Mouse (Mus musculus) G1E (cell line): ENCODE data around the gene Hat1. TPM values are rescaled to one million over a fixed set of nuclear protein-coding genes. Genes with fewer than 3 reads are reported as not detected.

Experiments
- ATAC-seq: 2 replicates; pipeline ENCODE4 v1.8.0; 2016; ENCODE audit warnings: mild to moderate bottlenecking; ENCODE audit not compliant: insufficient number of reproducible peaks, poor library complexity, low FRiP score, severe bottlenecking; ENCODE audit errors: extremely low read depth
- DNase-seq: peaks from one replicate; pipeline ENCODE4 v3.0.0; 2012; ENCODE audit warnings: low spot score
- H3K27me3 ChIP-seq: 2 replicates; pipeline ENCODE4 v1.6.1; 2012; ENCODE audit warnings: mild to moderate bottlenecking, low read length, inconsistent platforms; ENCODE audit not compliant: insufficient read depth
- H3K36me3 ChIP-seq: replicated peaks from 2 replicates; pipeline ENCODE3; 2012; ENCODE audit warnings: mild to moderate bottlenecking, inconsistent platforms
- H3K4me1 ChIP-seq: 2 replicates; pipeline ENCODE4 v1.6.1; 2012; ENCODE audit warnings: low read depth, low read length, inconsistent platforms, mixed read lengths; ENCODE audit not compliant: insufficient read depth
- H3K4me3 ChIP-seq: 2 replicates; pipeline ENCODE4 v1.5.1; 2012; ENCODE audit warnings: low read depth, mild to moderate bottlenecking, inconsistent platforms, low read length, moderate library complexity, mixed read lengths
- H3K9me3 ChIP-seq: replicated peaks from 2 replicates; pipeline ENCODE4 v1.6.1; 2012; ENCODE audit warnings: inconsistent platforms
- CTCF ChIP-seq: IDR thresholded peaks from 2 replicates; pipeline ENCODE4 v1.5.1; 2012; ENCODE audit warnings: low read depth, low read length, inconsistent platforms, mixed read lengths
- GATA1 ChIP-seq: IDR thresholded peaks from 2 replicates; pipeline ENCODE4 v1.6.1; 2012; ENCODE audit warnings: borderline replicate concordance, low read length, inconsistent platforms, mixed read lengths
- GATA2 ChIP-seq: IDR thresholded peaks from 2 replicates; pipeline ENCODE4 v1.6.1; 2012; ENCODE audit warnings: low read depth, low read length, inconsistent platforms, borderline replicate concordance
- POLR2AphosphoS5 ChIP-seq: IDR thresholded peaks from 2 replicates; pipeline ENCODE4 v1.6.1; 2012; ENCODE audit warnings: low read depth, low read length, inconsistent platforms; ENCODE audit not compliant: insufficient replicate concordance
- TAL1 ChIP-seq: conservative IDR thresholded peaks from 2 replicates; pipeline ENCODE4 v1.6.1; 2012; ENCODE audit warnings: low read depth, low read length, inconsistent platforms, mixed read lengths
- polyA plus RNA-seq: library from polyadenylated mRNA; stranded (reverse); fragments of >175 nt; gene quantifications from 2 replicates; pipeline ENCODE4 v1.2.3, GENCODE M21; 2012
- total RNA-seq, 2 experiments: library from RNA; stranded (forward) in 1 of 2; stranded (reverse) in 1 of 2; fragments of 200-1000 nt in 1 of 2; fragments of >200 nt in 1 of 2; fragmentation: Nextera tagmentation in 1 of 2; gene quantifications; 2 replicates each; pipeline ENCODE4 v1.2.3; 2014 to 2017

Gene Hat1
- total and polyA plus RNA-seq, 3 experiments, result 6.3 to 297 (median 107) TPM

- TF ChIP-seq TAL1 (no peak), CTCF (no peak), GATA2 (no peak), POLR2AphosphoS5 (no peak), GATA1 (no peak)
- ATAC-seq (no peak), DNase-seq (no peak)
- H3K4me1 ChIP-seq, result peaks cover 60% of the 10 kb centered on the region
- H3K27me3 ChIP-seq, result no peaks in the 10 kb centered on the region
- no peaks in the 10 kb centered on the region for H3K9me3 ChIP-seq
- H3K4me3 ChIP-seq, result no peak overlapping the region
- H3K36me3 ChIP-seq, result peaks cover 44% of the 10 kb centered on the region
Measured at GRCm38 (mm10) chr2:71466103-71466502, 77.3 kb downstream of the Hat1 start.

DNA sequence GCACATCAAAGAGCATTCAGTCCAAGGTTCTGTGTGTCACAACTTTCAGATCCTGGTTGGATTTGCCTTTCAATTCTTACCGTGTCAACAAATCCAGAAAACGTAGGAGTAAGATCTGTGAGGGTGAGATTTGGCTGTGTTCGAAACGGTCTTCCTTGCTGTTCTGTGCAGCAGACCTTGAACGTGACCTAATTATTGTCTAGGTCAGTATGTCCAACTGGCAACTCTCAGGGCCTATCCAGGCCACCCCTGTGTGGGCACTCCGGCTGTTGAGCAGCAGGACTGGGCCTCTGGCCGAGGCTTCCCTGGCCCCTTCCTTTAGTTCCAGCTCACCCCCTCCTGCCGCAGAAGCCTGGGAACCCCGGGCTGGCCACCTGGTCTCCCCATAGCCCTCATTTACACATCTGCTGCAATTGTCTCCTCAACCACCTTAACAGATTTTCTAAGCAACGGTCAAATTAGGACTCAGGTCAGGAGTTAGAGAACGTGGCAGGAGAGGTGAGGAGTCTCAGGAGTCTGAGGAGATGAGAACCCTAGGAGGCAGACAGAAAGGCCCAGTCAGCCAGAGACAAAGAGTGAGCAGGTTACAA lies 78.2 kb downstream of the Hat1 start:
- Histone ChIP-seq H3K4me3 (no peak overlapping the region), H3K36me3 (peaks cover 48% of the 10 kb centered on the region), H3K4me1 (peaks cover 60% of the 10 kb centered on the region), H3K27me3 (no peaks in the 10 kb centered on the region), H3K9me3 (no peaks in the 10 kb centered on the region)
- DNase-seq (no peak), ATAC-seq (no peak)
- TF ChIP-seq TAL1, result no peak
- no peak for TF ChIP-seq POLR2AphosphoS5
- no peak for TF ChIP-seq CTCF
- TF ChIP-seq GATA1, result no peak
- TF ChIP-seq GATA2, result no peak

- peaks cover 33% of the 10 kb centered on the region for H3K4me1 ChIP-seq
- peaks cover 41% of the 10 kb centered on the region for H3K36me3 ChIP-seq
- H3K27me3 ChIP-seq, result no peaks in the 10 kb centered on the region
- H3K9me3 ChIP-seq, result no peaks in the 10 kb centered on the region
- no peak overlapping the region for H3K4me3 ChIP-seq
- ATAC-seq, result no peak
- no peak for DNase-seq
- TF ChIP-seq GATA1, result no peak
- TF ChIP-seq GATA2, result no peak
- no peak for TF ChIP-seq CTCF
- no peak for TF ChIP-seq POLR2AphosphoS5
- TF ChIP-seq TAL1, result no peak
Measured at GRCm38 (mm10) chr2:71471094-71471493, 82.3 kb downstream of the Hat1 start.

DNA sequence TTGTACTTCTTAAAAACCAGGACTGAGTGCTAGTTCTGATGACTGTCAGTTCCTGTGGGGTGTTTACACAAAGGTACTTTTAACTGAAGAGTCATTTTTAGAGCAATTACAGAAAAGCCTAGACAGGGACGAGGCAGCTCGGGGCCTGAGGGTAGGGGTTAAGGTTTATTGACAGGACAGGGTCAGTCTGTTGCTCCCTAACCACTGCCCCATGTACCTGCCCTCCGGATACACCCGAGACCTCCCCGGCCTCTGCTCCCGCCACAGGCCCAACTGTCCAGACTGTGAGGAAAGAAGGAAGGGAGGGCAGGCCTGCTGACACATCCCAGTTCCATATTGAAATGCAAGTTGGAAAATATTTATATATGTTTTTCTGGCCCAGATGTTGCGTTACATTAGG lies 85.1 kb downstream of the Hat1 start:
- Histone ChIP-seq H3K4me3 (no peak overlapping the region), H3K36me3 (peaks cover 37% of the 10 kb centered on the region), H3K4me1 (peaks cover 22% of the 10 kb centered on the region), H3K27me3 (no peaks in the 10 kb centered on the region), H3K9me3 (peaks cover 3% of the 10 kb centered on the region; the same call in 1 of the 2 replicates)
- no peak for DNase-seq
- no peak for ATAC-seq
- TF ChIP-seq CTCF (no peak), TAL1 (no peak), GATA1 (no peak), POLR2AphosphoS5 (no peak), GATA2 (no peak)

GRCm38 (mm10) chr2:71474345-71474744 lies 85.6 kb downstream of the Hat1 start:
- no peak for DNase-seq
- no peak for ATAC-seq
- Histone ChIP-seq H3K4me1 (peaks cover 22% of the 10 kb centered on the region), H3K9me3 (peaks cover 3% of the 10 kb centered on the region; the same call in 1 of the 2 replicates), H3K4me3 (no peak overlapping the region), H3K36me3 (peaks cover 37% of the 10 kb centered on the region), H3K27me3 (no peaks in the 10 kb centered on the region)
- TF ChIP-seq TAL1 (no peak), GATA1 (no peak), CTCF (no peak), GATA2 (no peak), POLR2AphosphoS5 (no peak)

DNA sequence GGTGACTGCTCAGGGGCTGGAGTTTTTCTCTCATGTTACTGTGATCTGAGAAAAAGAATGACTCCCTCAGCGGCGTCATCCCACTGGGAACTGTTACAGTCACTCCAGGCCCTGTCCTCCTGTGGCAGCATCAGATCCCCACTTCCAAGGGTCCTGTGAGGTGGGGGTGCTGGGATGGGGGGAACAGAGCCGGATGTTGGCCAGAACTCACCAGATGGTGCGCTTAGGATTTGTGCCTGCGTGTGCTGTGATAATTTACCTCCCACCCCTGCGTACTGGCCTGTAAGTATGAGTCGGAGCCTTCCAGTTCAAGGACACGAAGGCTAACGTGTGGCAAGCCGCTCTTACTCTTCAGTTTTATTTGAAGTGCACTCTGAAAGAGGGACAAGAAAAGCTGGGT lies 86.6 kb downstream of the Hat1 start:
- TF ChIP-seq POLR2AphosphoS5 (no peak), TAL1 (no peak), CTCF (no peak), GATA2 (no peak), GATA1 (no peak)
- no peak overlapping the region for H3K4me3 ChIP-seq
- peaks cover 22% of the 10 kb centered on the region for H3K4me1 ChIP-seq

More for the DNA sequence above, 86.6 kb downstream of the Hat1 start:
- peaks cover 3% of the 10 kb centered on the region; the same call in 1 of the 2 replicates for H3K9me3 ChIP-seq
- no peaks in the 10 kb centered on the region for H3K27me3 ChIP-seq
- ATAC-seq (no peak), DNase-seq (no peak)
- H3K36me3 ChIP-seq, result peaks cover 39% of the 10 kb centered on the region
